Mouse (Mus musculus): ENCODE results near the gene Cbs. TPM values are rescaled to one million over a fixed set of nuclear protein-coding genes. Genes with fewer than 3 reads are reported as not detected.
A peak's percentile ranks its signal among the peaks of the same experiment; 100 is the strongest.

The Cbs gene
- total RNA-seq, 2 experiments from 2014 or later = 0.82 to 0.95 TPM

DNA sequence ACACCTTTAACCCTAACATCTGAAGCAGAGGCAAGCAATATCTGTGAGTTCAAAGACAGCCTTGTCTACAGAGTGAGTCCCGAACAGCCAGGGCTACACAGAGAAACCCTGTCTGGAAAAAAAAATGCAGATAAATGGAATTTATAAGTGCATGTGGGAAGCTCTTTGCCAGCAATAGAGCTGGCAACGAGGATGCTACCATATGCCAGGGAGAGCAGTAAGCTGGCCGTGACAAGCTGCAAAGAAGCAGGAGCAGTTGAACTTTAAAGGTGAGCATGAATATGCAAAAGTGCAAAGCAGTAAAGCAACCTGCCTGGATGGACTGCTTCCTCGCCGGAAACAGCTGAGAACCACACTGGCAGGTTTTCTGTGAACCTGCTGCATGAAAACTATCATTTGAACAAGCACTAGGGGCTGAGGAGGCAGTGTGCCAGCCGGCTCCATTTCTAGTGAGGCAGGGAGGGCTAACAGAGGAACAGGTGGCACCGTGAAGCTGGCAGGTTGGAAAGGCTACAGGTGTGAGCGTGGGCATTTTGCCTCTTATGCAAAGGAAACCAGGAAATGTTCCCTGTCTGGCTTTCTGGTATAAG is 23.7 kb upstream of the Cbs start:
- Histone ChIP-seq H3K27ac (no peak overlapping the region), H3K4me3 (no peak overlapping the region)
- intact Hi-C loops (cut with DNase I) = loop anchor here (5.0 kb wide), 1 partner anchor 148 kb away; no protein-coding TSS in a partner anchor
- no peak for TF ChIP-seq CTCF (IDR thresholded peaks at IDR 0.05)
- no peak for DNase-seq

DNA sequence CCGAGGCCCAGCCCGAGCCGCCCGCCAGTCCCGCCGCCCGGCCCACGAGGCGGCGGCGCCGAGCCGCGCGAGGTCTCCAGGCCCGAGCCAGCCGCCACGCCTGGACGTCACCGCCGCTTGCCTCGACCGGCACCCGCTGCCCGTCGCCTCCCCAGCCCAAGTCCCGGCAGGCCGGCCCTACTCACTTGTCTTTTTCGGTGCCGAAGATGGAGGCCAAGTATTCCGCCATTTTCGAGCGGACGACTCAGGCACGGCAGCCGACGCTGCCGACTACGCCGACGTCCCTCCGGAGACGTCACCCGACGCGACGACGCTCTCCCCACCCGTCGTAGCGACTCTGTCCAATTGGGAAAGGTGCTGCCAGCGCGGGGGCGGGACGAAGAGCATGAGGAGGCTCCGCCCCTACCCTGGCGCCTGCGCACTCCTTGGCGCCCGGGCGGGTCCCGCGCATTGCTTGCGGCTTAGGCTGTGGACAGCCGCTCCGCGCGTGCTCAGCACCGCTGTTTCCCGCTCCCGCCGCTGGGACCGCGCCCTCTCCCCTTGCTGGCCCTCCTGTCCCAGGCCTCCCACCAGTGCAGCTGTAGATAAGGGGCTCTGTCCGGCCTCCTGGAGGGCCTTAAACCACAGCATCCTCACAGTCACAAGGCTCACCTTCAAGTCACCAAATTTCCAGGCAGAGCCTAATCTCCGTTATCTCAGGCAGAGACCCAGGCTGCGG is 21.6 kb upstream of the Cbs start, which contains the start of gene U2af1:
Gene U2af1 (minus strand): TSS at position 425 of the 718 bp plus-strand sequence.
- peak; percentile 99 for DNase-seq
- H3K4me3 ChIP-seq = peak within 1 kb of the TSS; percentile 74
- intact Hi-C loops (cut with DNase I) = loop anchor here (5.0 kb wide), 1 partner anchor 91 kb away; no protein-coding TSS in a partner anchor
- peak; percentile 4; the same call in 1 of the 2 replicates for TF ChIP-seq CTCF (IDR thresholded peaks at IDR 0.05)
- H3K27ac ChIP-seq = peak within 1 kb of the TSS; percentile 99

DNA sequence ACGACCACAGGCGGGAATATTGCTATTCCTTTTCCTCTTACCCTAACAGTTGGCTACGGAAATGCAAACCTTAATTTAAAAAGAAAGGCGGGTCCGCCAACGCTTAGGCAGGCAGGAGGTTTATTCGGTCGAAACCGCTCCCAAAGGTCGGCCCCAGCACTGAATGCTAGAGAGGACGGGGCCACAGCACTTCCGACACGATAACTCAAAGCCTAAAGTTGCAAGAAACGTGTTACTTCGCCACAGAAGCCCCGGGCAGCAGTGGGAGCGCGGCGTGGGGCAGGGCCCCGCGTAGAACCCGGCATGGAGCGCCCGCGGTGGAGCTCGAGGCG is 21.1 kb upstream of the Cbs start:
- TF ChIP-seq CTCF (IDR thresholded peaks at IDR 0.05) = no peak
- Histone ChIP-seq H3K27ac (peak overlapping the region; percentile 99), H3K4me3 (peak overlapping the region; percentile 74)
- intact Hi-C loops (cut with DNase I) = loop anchor here (5.0 kb wide), 1 partner anchor 91 kb away; no protein-coding TSS in a partner anchor
- DNase-seq = no peak

DNA sequence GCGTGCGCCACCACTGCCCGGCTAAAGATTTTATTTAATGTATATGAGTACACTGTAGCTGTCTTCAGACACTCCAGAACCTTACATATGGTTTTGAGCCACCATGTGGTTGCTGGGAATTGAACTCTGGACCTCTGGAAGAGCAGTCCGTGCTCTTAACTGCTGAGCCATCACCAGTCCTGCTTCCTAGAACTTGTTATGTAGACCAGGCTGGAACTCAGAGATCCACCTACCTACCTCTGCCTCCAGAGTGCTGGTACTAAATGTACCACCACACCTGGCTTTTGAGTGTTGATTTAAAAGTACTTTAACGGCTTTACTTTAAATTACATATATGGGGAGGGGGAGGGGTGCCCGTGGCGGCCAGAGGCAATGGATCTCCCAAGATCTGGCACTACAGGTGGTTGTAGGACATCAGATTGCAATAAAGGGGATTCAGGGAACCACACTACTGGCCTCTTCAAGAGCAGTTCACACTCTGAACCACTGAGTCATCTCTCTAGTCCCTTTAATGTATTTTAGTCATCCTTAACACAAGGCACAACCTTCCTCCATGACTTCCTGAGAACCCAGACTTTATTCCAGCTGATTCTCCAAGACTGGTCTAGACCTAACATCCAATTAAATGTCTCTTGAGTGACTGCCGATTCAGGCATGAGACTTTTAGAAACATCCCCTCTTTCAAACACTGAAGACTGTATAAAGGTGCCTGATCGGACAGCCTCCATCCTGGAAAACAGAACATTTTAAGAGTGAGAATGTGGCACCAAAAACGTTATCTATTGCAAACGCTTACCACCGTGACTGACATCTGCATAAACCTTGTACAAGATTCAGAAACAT is 20.3 kb upstream of the Cbs start:
- no peak for DNase-seq
- intact Hi-C loops (cut with DNase I) = loop anchor here (5.0 kb wide), 1 partner anchor 90 kb away; no protein-coding TSS in a partner anchor
- Histone ChIP-seq H3K27ac (peak overlapping the region; percentile 99), H3K4me3 (peak overlapping the region; percentile 74)
- no peak for TF ChIP-seq CTCF (IDR thresholded peaks at IDR 0.05)

DNA sequence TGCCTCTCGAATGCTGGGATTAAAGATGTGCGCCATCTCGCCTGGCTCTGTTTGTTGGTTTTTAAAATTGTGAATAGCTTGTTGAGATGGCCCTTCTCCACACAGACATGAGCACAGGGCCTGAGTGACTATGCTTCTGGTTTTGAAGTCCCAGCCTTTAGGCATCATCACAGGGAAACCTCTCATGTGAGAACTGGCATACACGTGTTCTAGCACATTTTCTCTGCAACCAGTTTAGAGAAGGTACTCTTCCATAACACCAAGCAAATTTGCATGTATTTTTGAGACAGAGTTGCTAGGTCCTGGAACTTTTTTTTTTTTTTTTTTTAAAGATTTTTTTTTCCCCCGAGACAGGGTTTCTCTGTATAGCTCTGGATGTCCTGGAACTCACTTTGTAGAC is 19.6 kb upstream of the Cbs start:
- TF ChIP-seq CTCF (IDR thresholded peaks at IDR 0.05) = no peak
- peak overlapping the region; percentile 74; the same call in 1 of the 2 replicates for H3K4me3 ChIP-seq
- no peak overlapping the region for H3K27ac ChIP-seq
- intact Hi-C loops (cut with DNase I) = loop anchor here (5.0 kb wide), 1 partner anchor 89 kb away; no protein-coding TSS in a partner anchor
- DNase-seq = no peak

DNA sequence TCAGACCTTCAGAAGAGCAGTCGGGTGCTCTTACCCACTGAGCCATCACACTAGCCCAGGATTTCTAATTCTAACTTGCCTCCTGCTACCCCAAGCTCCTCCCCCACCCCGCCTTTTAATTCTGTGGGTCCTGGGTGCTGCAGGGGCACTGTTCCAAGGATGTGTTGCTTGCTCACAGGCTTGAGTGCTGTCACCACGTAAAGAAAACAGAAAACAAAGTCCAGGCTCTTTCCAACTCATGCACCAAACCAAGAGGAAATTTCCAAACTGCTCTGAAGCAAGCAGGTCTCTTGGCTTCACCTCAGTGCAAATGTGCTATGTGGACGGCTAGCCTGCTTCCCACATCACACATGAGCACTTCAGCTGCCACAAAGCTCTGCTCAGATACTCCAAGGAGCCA is 18.3 kb upstream of the Cbs start:
- Histone ChIP-seq H3K27ac (peak overlapping the region; percentile 1; the same call in 1 of the 2 replicates), H3K4me3 (no peak overlapping the region)
- no peak for DNase-seq
- no peak for TF ChIP-seq CTCF (IDR thresholded peaks at IDR 0.05)
- intact Hi-C loops (cut with DNase I) = loop anchor here (5.0 kb wide), 1 partner anchor 88 kb away; no protein-coding TSS in a partner anchor

DNA sequence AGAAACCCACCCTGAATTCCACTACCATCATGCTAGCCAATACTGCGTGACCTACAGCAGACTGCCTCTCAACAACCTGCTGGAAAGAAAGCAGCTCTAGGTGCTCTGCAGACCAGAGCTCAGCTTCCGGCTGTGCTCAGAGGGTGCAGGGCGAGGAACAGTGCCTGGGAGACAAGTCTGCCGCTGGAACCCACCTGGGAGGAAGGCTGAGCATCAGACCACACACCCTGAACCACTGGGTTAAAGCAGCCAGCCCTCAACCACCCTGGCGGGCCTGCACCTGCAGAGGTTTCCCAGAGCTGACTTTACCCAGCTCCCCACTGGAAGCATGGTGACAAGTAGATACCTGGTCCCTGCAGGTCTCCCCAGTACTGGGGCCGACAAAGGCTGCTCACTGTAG is 16.2 kb upstream of the Cbs start:
- no peak overlapping the region for H3K27ac ChIP-seq
- DNase-seq = no peak
- no peak overlapping the region for H3K4me3 ChIP-seq
- intact Hi-C loops (cut with DNase I) = no loop called here
- no peak for TF ChIP-seq CTCF (IDR thresholded peaks at IDR 0.05)

DNA sequence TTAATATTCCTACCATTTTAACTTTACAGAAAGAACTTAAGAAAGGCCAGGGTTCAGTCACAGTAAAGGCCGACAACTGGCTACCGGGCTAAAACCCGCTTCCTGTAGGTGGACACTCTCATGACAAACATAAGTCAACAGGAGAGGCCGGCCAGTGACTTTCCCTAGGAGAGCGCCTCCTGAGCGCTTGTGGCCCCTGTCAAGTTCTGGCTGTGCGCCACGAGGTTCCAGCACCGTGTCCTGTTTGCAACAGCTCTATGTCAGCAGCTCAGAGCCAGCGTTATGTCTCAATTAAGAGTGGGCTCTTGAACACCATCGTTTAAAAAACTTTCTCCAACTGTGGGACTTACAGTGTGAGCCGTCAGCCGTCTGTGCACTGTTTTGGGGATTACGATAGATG is 15.1 kb upstream of the Cbs start:
- DNase-seq = no peak
- Histone ChIP-seq H3K4me3 (no peak overlapping the region), H3K27ac (no peak overlapping the region)
- TF ChIP-seq CTCF (IDR thresholded peaks at IDR 0.05) = no peak
- intact Hi-C loops (cut with DNase I) = no loop called here

DNA sequence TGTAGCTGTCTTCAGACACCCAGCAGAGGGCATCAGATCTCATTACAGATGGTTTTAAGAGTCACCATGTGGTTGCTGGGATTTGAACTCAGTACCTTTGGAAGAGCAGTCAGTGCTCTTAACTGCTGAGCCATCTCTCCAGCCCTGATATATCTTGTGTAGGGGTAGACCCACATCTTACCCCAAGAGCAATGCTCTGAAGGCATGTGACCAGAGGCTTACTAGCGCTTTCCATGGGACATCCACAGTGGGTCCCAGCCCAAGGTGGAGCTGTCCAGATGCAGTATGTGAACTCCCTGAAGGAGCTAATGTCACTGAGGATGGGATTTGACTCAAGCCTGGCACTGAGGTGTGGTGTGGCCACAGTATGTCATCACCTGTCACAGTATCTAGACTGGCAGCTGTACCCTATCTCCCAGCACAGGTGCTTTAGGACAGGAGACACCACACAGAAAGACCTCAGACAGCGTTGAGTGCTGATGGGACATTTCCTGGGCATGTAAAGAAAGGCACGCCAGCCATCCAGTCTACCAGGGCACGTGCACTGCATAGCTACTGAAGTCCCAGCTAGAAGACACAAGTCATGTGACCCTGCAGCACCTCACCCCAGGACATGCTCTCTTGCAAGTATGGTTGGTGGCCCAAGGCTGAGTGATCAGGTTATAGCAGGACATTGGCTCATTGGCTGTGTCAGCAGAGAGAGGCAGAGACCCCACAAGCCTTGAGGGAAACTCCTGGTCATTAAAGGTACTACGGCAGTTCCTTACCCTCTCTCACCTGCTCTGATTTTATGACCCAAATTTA is 9.4 kb upstream of the Cbs start:
- no peak for TF ChIP-seq CTCF (IDR thresholded peaks at IDR 0.05)
- no peak overlapping the region for H3K27ac ChIP-seq
- no peak for DNase-seq
- intact Hi-C loops (cut with DNase I) = no loop called here
- H3K4me3 ChIP-seq = no peak overlapping the region

DNA sequence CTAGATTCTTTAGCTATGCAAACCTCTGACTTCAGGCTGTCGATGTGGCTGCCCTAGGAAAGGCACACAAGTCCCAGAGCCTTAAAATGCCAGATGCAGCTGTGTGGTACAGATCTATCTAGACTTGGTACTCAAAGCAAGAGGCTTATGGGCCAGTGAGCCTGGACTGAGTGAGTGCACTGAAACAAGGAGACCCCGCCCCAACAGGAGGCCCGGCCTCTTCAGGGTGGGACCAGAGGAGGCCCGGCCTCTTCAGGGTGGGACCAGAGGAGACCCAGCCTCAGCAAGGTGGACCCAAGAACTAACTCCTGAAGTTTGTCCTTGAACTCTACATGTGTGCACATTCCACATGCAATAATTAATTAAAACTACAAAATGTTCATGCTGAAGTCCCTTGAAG is 5.9 kb upstream of the Cbs start:
- no peak for TF ChIP-seq CTCF (IDR thresholded peaks at IDR 0.05)
- intact Hi-C loops (cut with DNase I) = no loop called here
- DNase-seq = no peak
- H3K27ac ChIP-seq = no peak overlapping the region
- H3K4me3 ChIP-seq = no peak overlapping the region

DNA sequence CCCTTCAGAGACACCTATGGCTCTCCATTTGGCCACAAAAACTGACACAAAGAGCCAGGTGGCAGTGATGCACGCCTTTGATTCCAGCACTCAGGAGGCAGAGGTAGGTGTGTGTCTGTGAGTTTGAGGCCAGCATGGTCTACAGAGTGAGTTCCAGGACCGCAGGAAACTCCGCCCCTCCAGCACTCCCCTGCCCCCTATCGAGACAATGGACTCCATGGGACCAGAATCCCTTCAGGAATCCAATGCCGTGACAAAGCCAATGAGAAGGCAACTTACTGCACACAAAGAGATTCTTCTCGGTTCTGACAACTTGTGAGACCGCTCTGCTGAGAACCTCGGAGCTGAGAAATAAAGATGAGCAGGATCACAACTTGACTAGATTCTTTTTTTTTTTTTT is 5.3 kb upstream of the Cbs start:
- DNase-seq = no peak
- intact Hi-C loops (cut with DNase I) = no loop called here
- no peak overlapping the region for H3K27ac ChIP-seq
- H3K4me3 ChIP-seq = no peak overlapping the region
- TF ChIP-seq CTCF (IDR thresholded peaks at IDR 0.05) = no peak

DNA sequence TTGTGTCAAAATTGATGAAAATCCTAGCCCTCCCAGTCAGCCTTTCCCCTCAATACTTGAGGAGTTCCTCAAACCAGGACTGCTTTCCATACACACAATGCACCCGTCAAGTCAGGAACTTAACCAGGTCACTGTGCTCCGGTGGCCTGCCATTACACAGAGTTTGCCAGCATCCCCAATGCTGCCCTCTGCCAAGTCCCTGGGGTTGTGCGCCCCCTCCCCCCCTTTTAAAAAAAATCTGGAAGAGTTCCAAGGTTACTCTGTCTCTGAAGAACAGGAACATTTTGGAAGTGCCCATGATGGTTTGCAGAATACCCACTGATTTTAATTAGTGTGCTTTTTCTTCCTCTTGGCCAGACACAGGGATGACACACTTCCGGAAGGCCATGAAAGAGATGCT is 2.6 kb upstream of the Cbs start:
- no peak for TF ChIP-seq CTCF (IDR thresholded peaks at IDR 0.05)
- H3K27ac ChIP-seq = no peak overlapping the region
- intact Hi-C loops (cut with DNase I) = no loop called here
- no peak for DNase-seq
- no peak overlapping the region for H3K4me3 ChIP-seq

Measured in gastrocnemius, adult 2 months (tissue).